Comparison of ENCODE assay signal across 7 mouse cellular contexts in the genomic region with DNA sequence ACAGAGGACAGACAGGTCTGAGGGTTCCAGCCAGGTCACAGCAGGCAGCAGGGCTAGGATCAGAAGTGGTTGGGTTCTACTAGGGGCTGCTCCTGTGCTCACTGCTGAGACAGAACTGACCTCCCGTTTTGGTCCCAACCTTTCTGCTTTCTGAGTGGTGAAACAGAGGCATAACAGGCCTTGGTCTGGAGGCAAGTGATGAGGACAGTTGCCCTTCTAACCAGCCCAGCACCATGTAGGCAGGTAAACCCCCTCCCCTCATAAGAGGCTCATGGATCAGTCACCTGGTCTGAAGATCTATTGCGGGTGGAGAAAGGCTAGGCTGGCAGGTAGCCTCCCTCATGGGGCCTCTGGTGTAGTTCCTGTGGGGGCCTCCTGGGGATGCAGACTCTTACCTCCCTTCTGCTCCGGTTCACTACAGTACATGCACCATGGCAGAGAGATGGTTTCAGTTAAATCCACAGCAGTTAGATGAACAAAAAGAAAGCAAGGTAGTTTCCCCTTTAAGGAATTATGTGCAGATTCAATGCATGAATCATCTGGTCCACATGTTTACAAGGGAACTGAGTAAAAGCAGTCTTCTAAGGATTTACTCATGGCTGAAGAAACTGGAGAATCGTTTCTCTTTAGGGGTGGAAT.
A peak's percentile ranks its signal among the peaks of the same experiment; 100 is the strongest.
DNase-seq lines count a peak whose midpoint lies in the region; ATAC-seq lines count a peak whose summit lies in the region.

No protein-coding gene starts in this region.

- no peak overlapping the region for H3K9ac ChIP-seq in forebrain, embryonic 16.5 days (replicated peaks; ENCODE audit: low read depth, low read length)
- no peak overlapping the region for H3K9ac ChIP-seq in liver, embryonic 13.5 days

- 40% methylated on average over 4 of the region's 4 CpGs for WGBS in forebrain, embryonic 16.5 days
- WGBS in liver, embryonic 13.5 days (ENCODE audit: insufficient replicate concordance) = 30% methylated on average over 4 of the region's 4 CpGs

- H3K27ac ChIP-seq in forebrain, embryonic 16.5 days (ENCODE audit: low read length) = peak overlapping the region; percentile 69
- H3K27ac ChIP-seq in liver, embryonic 13.5 days = no peak overlapping the region

- no peaks in the 10 kb centered on the region for H3K27me3 ChIP-seq in forebrain, embryonic 16.5 days (replicated peaks; ENCODE audit: control insufficient read depth, insufficient read depth, low read length)
- no peaks in the 10 kb centered on the region for H3K27me3 ChIP-seq in liver, embryonic 13.5 days

- peak; percentile 30 for DNase-seq in retina, postnatal 1 day
- no peak for DNase-seq in retina, embryonic 14.5 days (ENCODE audit: low spot score)
- DNase-seq in liver, embryonic 13.5 days = no peak
- DNase-seq in adrenal gland, postnatal 4 days (ENCODE audit: low spot score in 2 of 2) = no peak
- DNase-seq in right cerebral cortex, postnatal 36 days (ENCODE audit: low spot score in 2 of 2) = no peak
- no peak for DNase-seq in thymus, postnatal 0 days (ENCODE audit: low spot score)

- H3K9me3 ChIP-seq in forebrain, embryonic 16.5 days (ENCODE audit: control insufficient read depth, low read length) = no peaks in the 10 kb centered on the region
- H3K9me3 ChIP-seq in liver, embryonic 13.5 days (replicated peaks) = no peaks in the 10 kb centered on the region

- no peak overlapping the region for H3K4me2 ChIP-seq in forebrain, embryonic 16.5 days (ENCODE audit: low read length)
- no peak overlapping the region for H3K4me2 ChIP-seq in liver, embryonic 13.5 days

- peaks cover 14% of the 10 kb centered on the region for H3K4me1 ChIP-seq in forebrain, embryonic 16.5 days (replicated peaks; ENCODE audit: control insufficient read depth, insufficient read depth, low read length)
- peaks cover 11% of the 10 kb centered on the region for H3K4me1 ChIP-seq in liver, embryonic 13.5 days (replicated peaks)

- H3K36me3 ChIP-seq in forebrain, embryonic 16.5 days (ENCODE audit: control insufficient read depth, insufficient read depth) = no peaks in the 10 kb centered on the region
- no peaks in the 10 kb centered on the region for H3K36me3 ChIP-seq in liver, embryonic 13.5 days

- no peak overlapping the region for H3K4me3 ChIP-seq in forebrain, embryonic 16.5 days (replicated peaks; ENCODE audit: low read length)
- H3K4me3 ChIP-seq in liver, embryonic 13.5 days (replicated peaks) = no peak overlapping the region

- peak; percentile 66 for ATAC-seq in forebrain, embryonic 16.5 days
- ATAC-seq in liver, embryonic 13.5 days (ENCODE audit: low read depth) = peak; percentile 49
